9 mouse cellular contexts compared by ENCODE assay signal in genomic region chr13:63951922-63952734, GRCm38 (mm10).
DNase-seq lines count a peak whose midpoint lies in the region; ATAC-seq lines count a peak whose summit lies in the region.
"Had no signal": no experiment of that assay in that cellular context is flagged by ENCODE, and none has a peak within 500 bp of the region (broad histone marks: within the 10 kb centered on the region; RNA-seq: fewer than 3 reads in every experiment).

No protein-coding gene starts in this region.

- peaks cover 40% of the 10 kb centered on the region for H3K27me3 ChIP-seq in midbrain, embryonic 14.5 days (ENCODE audit: control insufficient read depth, insufficient read depth, low read length)
- H3K27me3 ChIP-seq in midbrain, embryonic 11.5 days (ENCODE audit: control insufficient read depth, insufficient read depth, low read length) = peaks cover 33% of the 10 kb centered on the region
- peaks cover 18% of the 10 kb centered on the region for H3K27me3 ChIP-seq in hindbrain, embryonic 12.5 days
- no peaks in the 10 kb centered on the region for H3K27me3 ChIP-seq in stomach, embryonic 15.5 days (replicated peaks)
- H3K27me3 ChIP-seq in heart, embryonic 11.5 days (ENCODE audit: control insufficient read depth, insufficient read depth, low read length) = no peaks in the 10 kb centered on the region
- H3K27me3 ChIP-seq in forebrain, embryonic 16.5 days (replicated peaks; ENCODE audit: control insufficient read depth, insufficient read depth, low read length) = 0 out of 2 replicates have a peak, but pooled peaks cover 3% of the 10 kb centered on the region

- H3K27ac ChIP-seq in midbrain, embryonic 14.5 days (replicated peaks; ENCODE audit: low read depth, low read length) = no peak overlapping the region
- no peak overlapping the region for H3K27ac ChIP-seq in midbrain, embryonic 11.5 days (ENCODE audit: low read depth, low read length)
- peak overlapping the region; percentile 31; the same call in 1 of the 2 replicates for H3K27ac ChIP-seq in hindbrain, embryonic 12.5 days
- H3K27ac ChIP-seq in stomach, embryonic 15.5 days = peak overlapping the region; percentile 80
- H3K27ac ChIP-seq in heart, embryonic 11.5 days (ENCODE audit: low read depth, low read length) = no peak overlapping the region
- no peak overlapping the region for H3K27ac ChIP-seq in forebrain, embryonic 16.5 days (ENCODE audit: low read length)

- no peak overlapping the region for H3K4me2 ChIP-seq in midbrain, embryonic 14.5 days (ENCODE audit: low read length)
- H3K4me2 ChIP-seq in midbrain, embryonic 11.5 days = no peak overlapping the region
- H3K4me2 ChIP-seq in hindbrain, embryonic 12.5 days (replicated peaks) = no peak overlapping the region
- no peak overlapping the region for H3K4me2 ChIP-seq in stomach, embryonic 15.5 days
- H3K4me2 ChIP-seq in heart, embryonic 11.5 days = no peak overlapping the region
- no peak overlapping the region for H3K4me2 ChIP-seq in forebrain, embryonic 16.5 days (ENCODE audit: low read length)

- H3K4me3 ChIP-seq in midbrain, embryonic 14.5 days (replicated peaks; ENCODE audit: low read depth, low read length) = no peak overlapping the region
- no peak overlapping the region for H3K4me3 ChIP-seq in midbrain, embryonic 11.5 days (ENCODE audit: low read depth, low read length)
- H3K4me3 ChIP-seq in hindbrain, embryonic 12.5 days = no peak overlapping the region
- H3K4me3 ChIP-seq in stomach, embryonic 15.5 days (replicated peaks) = no peak overlapping the region
- H3K4me3 ChIP-seq in heart, embryonic 11.5 days (ENCODE audit: low read depth, low read length) = no peak overlapping the region
- no peak overlapping the region for H3K4me3 ChIP-seq in forebrain, embryonic 16.5 days (replicated peaks; ENCODE audit: low read length)

- peak; percentile 12 for DNase-seq in midbrain, embryonic 14.5 days
- no peak for DNase-seq in midbrain, embryonic 11.5 days (ENCODE audit: low spot score, missing footprints)
- DNase-seq in kidney, postnatal 10 days = peak; percentile 80
- no peak for DNase-seq in left cerebral cortex, postnatal 10 days (ENCODE audit: extremely low spot score in 1 of 2, low spot score in 2 of 2)
- DNase-seq: cerebellum, adult 8-10 months had no signal

- H3K9ac ChIP-seq in midbrain, embryonic 14.5 days (replicated peaks; ENCODE audit: low read length) = no peak overlapping the region
- H3K9ac ChIP-seq in midbrain, embryonic 11.5 days (ENCODE audit: low read length) = no peak overlapping the region
- H3K9ac ChIP-seq in hindbrain, embryonic 12.5 days = 0 out of 2 replicates have a peak overlapping the region, but pooled peaks have one; percentile 13
- no peak overlapping the region for H3K9ac ChIP-seq in stomach, embryonic 15.5 days
- H3K9ac ChIP-seq in heart, embryonic 11.5 days (ENCODE audit: low read depth, low read length) = no peak overlapping the region
- H3K9ac ChIP-seq in forebrain, embryonic 16.5 days (replicated peaks; ENCODE audit: low read depth, low read length) = no peak overlapping the region

- H3K4me1 ChIP-seq in midbrain, embryonic 14.5 days (ENCODE audit: control insufficient read depth, insufficient read depth, low read length) = 0 out of 2 replicates have a peak, but pooled peaks cover 3% of the 10 kb centered on the region
- H3K4me1 ChIP-seq in midbrain, embryonic 11.5 days (ENCODE audit: control insufficient read depth, insufficient read depth, low read length) = no peaks in the 10 kb centered on the region; the same call in 1 of the 2 replicates
- H3K4me1 ChIP-seq in hindbrain, embryonic 12.5 days = peaks cover 17% of the 10 kb centered on the region
- H3K4me1 ChIP-seq in stomach, embryonic 15.5 days = peaks cover 8% of the 10 kb centered on the region; the same call in 1 of the 2 replicates
- peaks cover 12% of the 10 kb centered on the region for H3K4me1 ChIP-seq in heart, embryonic 11.5 days (ENCODE audit: control insufficient read depth, insufficient read depth, low read length)
- H3K4me1 ChIP-seq in forebrain, embryonic 16.5 days (replicated peaks; ENCODE audit: control insufficient read depth, insufficient read depth, low read length) = no peaks in the 10 kb centered on the region

- H3K9me3 ChIP-seq in midbrain, embryonic 14.5 days (ENCODE audit: control insufficient read depth, low read length) = no peaks in the 10 kb centered on the region
- H3K9me3 ChIP-seq in midbrain, embryonic 11.5 days (ENCODE audit: control insufficient read depth, low read length) = no peaks in the 10 kb centered on the region
- no peaks in the 10 kb centered on the region for H3K9me3 ChIP-seq in hindbrain, embryonic 12.5 days (replicated peaks)
- H3K9me3 ChIP-seq in stomach, embryonic 15.5 days = no peaks in the 10 kb centered on the region
- H3K9me3 ChIP-seq in heart, embryonic 11.5 days (replicated peaks; ENCODE audit: control insufficient read depth, low read length) = no peaks in the 10 kb centered on the region
- no peaks in the 10 kb centered on the region for H3K9me3 ChIP-seq in forebrain, embryonic 16.5 days (ENCODE audit: control insufficient read depth, low read length)

- no peak for ATAC-seq in midbrain, embryonic 14.5 days (ENCODE audit: low FRiP score, low TSS enrichment)
- ATAC-seq in midbrain, embryonic 11.5 days (ENCODE audit: low FRiP score) = no peak
- ATAC-seq in hindbrain, embryonic 12.5 days (ENCODE audit: low FRiP score) = peak; percentile 63
- ATAC-seq in stomach, embryonic 15.5 days (ENCODE audit: insufficient read depth, low FRiP score, low read depth) = peak; percentile 19; the same call in 1 of the 2 replicates
- no peak for ATAC-seq in heart, embryonic 11.5 days (replicated peaks; ENCODE audit: insufficient number of reproducible peaks, low FRiP score, low TSS enrichment)
- no peak for ATAC-seq in forebrain, embryonic 16.5 days

- no peaks in the 10 kb centered on the region for H3K36me3 ChIP-seq in midbrain, embryonic 14.5 days (ENCODE audit: control insufficient read depth, insufficient read depth, low read length)
- no peaks in the 10 kb centered on the region for H3K36me3 ChIP-seq in midbrain, embryonic 11.5 days (ENCODE audit: control insufficient read depth, insufficient read depth, low read length)
- H3K36me3 ChIP-seq in hindbrain, embryonic 12.5 days = no peaks in the 10 kb centered on the region
- H3K36me3 ChIP-seq in stomach, embryonic 15.5 days = no peaks in the 10 kb centered on the region
- no peaks in the 10 kb centered on the region for H3K36me3 ChIP-seq in heart, embryonic 11.5 days (ENCODE audit: control insufficient read depth, insufficient read depth, low read length)
- no peaks in the 10 kb centered on the region for H3K36me3 ChIP-seq in forebrain, embryonic 16.5 days (ENCODE audit: control insufficient read depth, insufficient read depth)

- intact Hi-C loops in left cerebral cortex, postnatal 10 days (cut with DNase I) = no loop called here

- 45% methylated on average over 9 of the region's 9 CpGs for WGBS in midbrain, embryonic 14.5 days
- 54% methylated on average over 9 of the region's 9 CpGs for WGBS in midbrain, embryonic 11.5 days
- WGBS in hindbrain, embryonic 12.5 days = 29% methylated on average over 9 of the region's 9 CpGs
- 31% methylated on average over 9 of the region's 9 CpGs for WGBS in stomach, embryonic 15.5 days
- 46% methylated on average over 9 of the region's 9 CpGs for WGBS in heart, embryonic 11.5 days (ENCODE audit: insufficient replicate concordance)
- 68% methylated on average over 9 of the region's 9 CpGs for WGBS in forebrain, embryonic 16.5 days

Comparison
In these comparisons a context has a peak if more than half of its experiments do, and no peak if none do; other contexts are left out.
1. DNase-seq: peak in midbrain, embryonic 14.5 days (single experiment) and kidney, postnatal 10 days (single experiment); none in midbrain, embryonic 11.5 days (single experiment) and left cerebral cortex, postnatal 10 days (0 of 2).
2. ATAC-seq: peak in hindbrain, embryonic 12.5 days (single experiment) and stomach, embryonic 15.5 days (single experiment); none in midbrain, embryonic 14.5 days (single experiment), midbrain, embryonic 11.5 days (single experiment), heart, embryonic 11.5 days (single experiment) and forebrain, embryonic 16.5 days (single experiment).
3. H3K27ac ChIP-seq: peak in hindbrain, embryonic 12.5 days (single experiment) and stomach, embryonic 15.5 days (single experiment); none in midbrain, embryonic 14.5 days (single experiment), midbrain, embryonic 11.5 days (single experiment), heart, embryonic 11.5 days (single experiment) and forebrain, embryonic 16.5 days (single experiment).